Mouse (Mus musculus) brain, embryonic 14.5 days (tissue): ENCODE measurements at regions not wholly inside any gene's neighbourhood (a gene's known extent, or its start where the extent isn't known, plus 50 kb on each side); places are given as distances from the start of the nearest gene placed in this dataset.

ENCODE experiments used
- CTCF ChIP-seq: fragments of 200-500 bp; IDR thresholded peaks from 2 replicates; pipeline ENCODE4 v1.5.1; 2012; ENCODE audit warnings: inconsistent platforms, mild to moderate bottlenecking, moderate library complexity, borderline replicate concordance; ENCODE audit not compliant: insufficient read depth, insufficient read length; ENCODE audit errors: extremely low read depth
- POLR2A ChIP-seq: fragments of 200-500 bp; IDR thresholded peaks from 2 replicates; pipeline ENCODE4 v1.6.1; 2012; ENCODE audit warnings: mild to moderate bottlenecking, inconsistent platforms, borderline replicate concordance; ENCODE audit not compliant: poor library complexity, insufficient read depth, insufficient read length, severe bottlenecking; ENCODE audit errors: extremely low read depth

- no peak for TF ChIP-seq CTCF
- no peak for TF ChIP-seq POLR2A
Observed at GRCm38 (mm10) chrX:19102911-19103310, 378.2 kb downstream of the Tex13c3 start.
